Mouse (Mus musculus): ENCODE measurements around the gene Zbtb7b. TPM values are rescaled to one million over a fixed set of nuclear protein-coding genes. Genes with fewer than 3 reads are reported as not detected.
A peak's percentile ranks its signal among the peaks of the same experiment; 100 is the strongest.

The Zbtb7b gene
- total RNA-seq, 2 experiments from 2014 or later, result 62.3 to 62.4 TPM

GRCm38 (mm10) chr3:89418861-89419250 is 24.3 kb upstream of the Zbtb7b start:
- DNase-seq, result peak; percentile 93

- DNase-seq, result peak; percentile 93
These were observed 23.7 kb upstream of the Zbtb7b start, which contains the start of the genes Cks1b and Shc1 for GRCm38 (mm10) chr3:89418170-89418860. Gene Cks1b (minus strand): TSS chr3:89418383. Gene Shc1 (plus strand): TSS chr3:89418443.

DNA sequence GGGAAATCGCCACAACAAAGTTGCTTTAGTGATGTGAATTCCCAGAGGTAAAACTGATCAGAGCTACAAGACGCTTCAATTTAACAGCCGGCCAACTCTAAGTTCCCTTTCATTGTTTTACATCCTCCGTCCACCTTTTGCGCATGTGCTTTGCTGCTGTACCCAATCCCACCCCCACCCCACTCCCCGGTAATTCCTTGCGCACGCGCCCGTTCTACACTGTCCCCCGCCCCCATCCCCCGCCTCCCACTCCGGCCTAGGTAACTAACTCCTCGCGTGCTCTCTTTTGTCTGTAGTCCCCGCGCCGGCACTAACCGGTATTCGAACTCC is 23.2 kb upstream of the Zbtb7b start:
- no peak for DNase-seq

GRCm38 (mm10) chr3:89417131-89417530 is 22.6 kb upstream of the Zbtb7b start:
- no peak for DNase-seq

- no peak for DNase-seq
These were observed 21.6 kb upstream of the Zbtb7b start for GRCm38 (mm10) chr3:89416158-89416557.

- peak; percentile 96 for DNase-seq
These were observed 17.2 kb upstream of the Zbtb7b start, which contains the start of gene Flad1 for GRCm38 (mm10) chr3:89411490-89412393. Gene Flad1 (minus strand): TSS chr3:89411870.

DNA sequence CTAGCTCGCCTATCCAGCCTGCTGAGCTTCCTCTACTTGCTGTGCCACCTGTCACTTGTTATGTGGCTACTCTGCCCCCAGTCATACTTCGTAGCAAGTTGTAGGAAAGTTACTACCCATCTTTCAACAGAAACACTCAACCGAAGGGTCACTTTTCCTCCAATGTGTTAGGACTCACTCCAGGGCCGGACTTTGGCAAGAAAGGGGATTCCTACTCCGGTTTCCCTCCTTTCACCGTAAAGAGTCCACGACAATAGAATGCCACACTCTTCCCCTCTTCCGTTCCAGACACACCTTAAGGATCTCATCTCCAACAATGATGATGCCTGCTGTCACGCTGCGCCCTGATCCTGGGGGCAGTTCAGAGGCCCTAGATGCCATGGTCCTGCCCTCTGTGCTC is 16.3 kb upstream of the Zbtb7b start:
- no peak for DNase-seq

DNA sequence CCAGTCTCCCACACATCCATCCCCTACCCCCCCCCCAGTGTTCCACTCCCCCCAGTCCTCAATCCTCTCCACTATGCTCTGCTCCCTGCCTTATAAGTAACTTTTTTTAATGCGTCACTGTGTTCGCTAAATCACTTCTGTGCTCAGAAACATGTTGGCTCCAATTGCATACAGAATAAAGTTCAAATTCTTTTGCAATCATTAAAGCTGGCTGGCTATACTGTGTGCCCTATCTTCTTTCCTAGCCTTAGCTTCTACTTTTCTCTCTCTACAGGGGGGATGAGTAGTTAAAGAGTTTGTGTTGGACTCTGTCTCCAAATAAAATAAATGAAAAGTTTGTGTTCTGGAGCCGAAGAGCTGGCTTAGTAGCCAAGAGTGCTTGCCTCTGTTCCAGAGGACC is 15.1 kb upstream of the Zbtb7b start:
- no peak for DNase-seq

DNA sequence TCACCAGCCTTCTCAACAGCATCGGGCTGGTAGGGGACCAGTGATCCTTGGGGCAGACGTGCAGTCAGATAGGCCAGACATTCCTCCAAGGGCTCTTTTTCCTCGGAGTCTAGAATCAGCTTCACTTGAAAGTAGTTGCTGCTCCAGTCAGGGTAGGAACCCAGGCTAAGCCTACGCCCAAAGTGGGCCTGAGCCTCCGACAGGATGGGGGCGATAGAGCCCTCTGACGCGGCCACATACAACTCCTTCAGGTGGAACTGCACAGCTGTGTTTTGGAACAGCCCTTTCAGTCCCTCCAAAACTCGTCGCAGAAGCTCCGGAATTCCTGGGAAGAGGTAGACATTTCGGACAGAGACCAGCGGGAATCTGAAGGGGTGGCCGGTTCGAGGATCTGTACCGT is 13.9 kb upstream of the Zbtb7b start:
- no peak for DNase-seq

DNA sequence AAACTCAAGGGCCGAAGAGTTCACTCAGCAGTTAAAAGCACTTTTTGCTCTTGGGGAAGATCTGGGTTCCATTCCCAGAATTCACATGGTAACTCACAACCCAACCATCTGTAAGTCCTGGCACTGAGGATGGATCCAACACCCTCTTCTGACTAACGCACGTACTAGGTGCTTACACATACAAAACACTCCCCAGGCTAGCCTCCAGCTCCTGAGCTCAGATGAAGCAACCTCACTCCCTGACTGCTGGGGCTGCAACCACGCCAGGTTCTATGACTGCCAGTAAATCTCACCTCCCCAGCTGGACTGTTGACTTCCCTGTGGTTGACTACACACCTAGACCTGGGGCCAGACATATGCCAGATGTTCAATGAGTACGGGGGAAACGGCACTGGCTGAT is 12.3 kb upstream of the Zbtb7b start:
- DNase-seq, result no peak

DNA sequence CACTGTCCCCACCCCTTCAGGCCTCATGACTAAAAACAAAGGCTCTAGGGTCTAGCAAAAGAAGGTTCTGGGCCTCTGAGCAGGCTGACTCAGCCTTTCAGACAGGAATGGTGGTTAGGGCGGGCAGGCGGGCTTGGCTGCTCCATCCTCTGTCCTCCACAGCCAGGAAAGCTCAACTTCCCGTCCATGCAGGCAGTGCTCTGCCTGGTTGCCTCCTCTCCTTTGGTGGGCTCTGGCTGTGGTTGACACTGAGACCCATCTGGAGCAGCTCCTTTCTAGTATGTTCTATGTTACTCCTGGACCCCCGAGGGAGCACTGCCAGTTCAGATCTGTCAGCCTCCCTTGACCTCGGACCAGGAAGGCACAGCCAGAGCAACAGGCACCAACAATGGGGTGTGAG is 8.1 kb upstream of the Zbtb7b start, which contains the start of gene Lenep:
Gene Lenep, minus strand, starts transcription at position 101 of the 400 bp plus-strand sequence.
- no peak for DNase-seq

- DNase-seq, result no peak
These were observed 6.8 kb upstream of the Zbtb7b start for GRCm38 (mm10) chr3:89401329-89401728.

- no peak for DNase-seq
These were observed 2.1 kb upstream of the Zbtb7b start for GRCm38 (mm10) chr3:89396654-89397005.

- peak; percentile 78 for DNase-seq
These were observed 1.5 kb upstream of the Zbtb7b start for GRCm38 (mm10) chr3:89395806-89396653.

DNA sequence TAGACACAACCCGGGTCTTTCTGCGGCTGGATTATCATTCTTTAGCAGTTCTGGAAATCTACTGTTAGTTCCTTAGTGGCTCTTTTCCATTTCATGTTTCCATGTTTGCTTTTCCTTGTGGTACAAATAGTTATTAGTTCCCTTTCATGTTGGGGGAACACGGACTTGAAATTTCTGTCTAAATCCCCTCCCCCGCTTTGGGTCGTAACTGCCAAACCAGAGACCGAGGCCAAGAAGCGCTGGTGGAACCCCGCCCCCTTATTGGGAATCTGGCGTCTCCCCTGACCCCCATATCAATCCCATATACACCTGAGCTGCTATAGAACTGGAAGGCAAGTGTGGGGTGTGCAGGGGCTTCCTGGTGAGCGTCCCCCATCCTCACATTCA is 836 bp upstream of the Zbtb7b start:
- DNase-seq, result peak; percentile 48

GRCm38 (mm10) chr3:89394894-89395256 is 299 bp upstream of the Zbtb7b start:
- DNase-seq, result peak; percentile 86

- peak; percentile 99 for DNase-seq
These were observed 971 bp downstream of the Zbtb7b start for GRCm38 (mm10) chr3:89393605-89394004.

GRCm38 (mm10) chr3:89392871-89393311 is 1.7 kb downstream of the Zbtb7b start:
- peak; percentile 59 for DNase-seq

GRCm38 (mm10) chr3:89391663-89392511 is 2.7 kb downstream of the Zbtb7b start:
- peak; percentile 86 for DNase-seq

- peak; percentile 64 for DNase-seq
These were observed 3.6 kb downstream of the Zbtb7b start for GRCm38 (mm10) chr3:89390699-89391662.

Measured in adrenal gland, postnatal 10 days (tissue).